Mouse (Mus musculus) midbrain, embryonic 16.5 days (tissue): ENCODE measurements around the gene Ccdc73. TPM values are rescaled to one million over a fixed set of nuclear protein-coding genes. Genes with fewer than 3 reads are reported as not detected.
"Not testable (repeated sequence)": the region's sequence is repeated elsewhere in the genome, so short reads cannot be mapped to it uniquely, and the experiment has no call there.

Experiments
- ATAC-seq: fragments of 200-750 bp; cut with Nextera tagmentation; 2 replicates; pipeline ENCODE4 v1.8.0; 2017; ENCODE audit warnings: moderate TSS enrichment
- H3K27ac ChIP-seq: fragments of 300-500 bp; sonication (generic); 2 replicates; pipeline ENCODE4 v1.5.1; 2014; ENCODE audit warnings: mild to moderate bottlenecking, low read length, mixed read lengths
- H3K27me3 ChIP-seq: fragments of 300-500 bp; sonication (generic); 2 replicates; pipeline ENCODE4 v1.6.1; 2014; ENCODE audit warnings: low read depth, low read length, mixed read lengths; ENCODE audit not compliant: control insufficient read depth, insufficient read depth
- H3K36me3 ChIP-seq: fragments of 300-500 bp; sonication (generic); 2 replicates; pipeline ENCODE4 v1.6.1; 2014; ENCODE audit warnings: mild to moderate bottlenecking, low read length, moderate library complexity, mixed read lengths; ENCODE audit not compliant: control insufficient read depth, insufficient read depth
- H3K4me1 ChIP-seq: fragments of 300-500 bp; sonication (generic); 2 replicates; pipeline ENCODE4 v1.6.1; 2014; ENCODE audit warnings: mild to moderate bottlenecking, low read length, mixed read lengths; ENCODE audit not compliant: control insufficient read depth, insufficient read depth
- H3K4me2 ChIP-seq: fragments of 300-500 bp; sonication (generic); 2 replicates; pipeline ENCODE4 v1.6.1; 2014; ENCODE audit warnings: mild to moderate bottlenecking, low read length, mixed read lengths
- H3K4me3 ChIP-seq: fragments of 300-500 bp; sonication (generic); 2 replicates; pipeline ENCODE4 v1.5.1; 2014; ENCODE audit warnings: low read depth, mild to moderate bottlenecking, low read length, moderate library complexity, mixed read lengths
- H3K9ac ChIP-seq: fragments of 300-500 bp; sonication (generic); 2 replicates; pipeline ENCODE4 v1.6.1; 2014; ENCODE audit warnings: low read depth, low read length, mixed read lengths
- H3K9me3 ChIP-seq: fragments of 300-500 bp; sonication (generic); replicated peaks from 2 replicates; pipeline ENCODE4 v1.6.1; 2014; ENCODE audit warnings: mild to moderate bottlenecking, low read length, mixed read lengths; ENCODE audit not compliant: control insufficient read depth, poor library complexity, severe bottlenecking
- WGBS: fragments of 180-500 bp; shearing (Covaris S2); extraction: QIAGEN DNeasy Blood & Tissue Kit; methylation state at CpG from one replicate; pipeline ENCODE4 v1.1.7; 2014; 5-methylcytosine and 5-hydroxymethylcytosine counted together
- polyA plus RNA-seq: library from polyadenylated mRNA; unstranded; fragments of >200 nt; fragmentation: Nextera tagmentation; extraction: Ambion mirVana; gene quantifications from 2 replicates; pipeline ENCODE4 v1.2.1, GENCODE M21; 2015

The Ccdc73 gene
- polyA plus RNA-seq, 1 experiment from 2014 or later: 6.5 TPM

GRCm38 (mm10) chr2:104859060-104859459 lies 8.5 kb upstream of the Ccdc73 start:
- no peaks in the 10 kb centered on the region for H3K4me1 ChIP-seq
- H3K9ac ChIP-seq: no peak overlapping the region
- no peak overlapping the region for H3K4me2 ChIP-seq
- no peaks in the 10 kb centered on the region for H3K9me3 ChIP-seq
- ATAC-seq: no peak
- 88% methylated on average over 5 of the region's 5 CpGs for WGBS
- H3K27me3 ChIP-seq: no peaks in the 10 kb centered on the region
- H3K4me3 ChIP-seq: no peak overlapping the region
- H3K36me3 ChIP-seq: no peaks in the 10 kb centered on the region
- no peak overlapping the region for H3K27ac ChIP-seq

- no peak overlapping the region for H3K9ac ChIP-seq
- H3K27me3 ChIP-seq: no peaks in the 10 kb centered on the region
- no peaks in the 10 kb centered on the region for H3K36me3 ChIP-seq
- H3K9me3 ChIP-seq: no peaks in the 10 kb centered on the region
- no peak overlapping the region for H3K4me3 ChIP-seq
- H3K4me2 ChIP-seq: no peak overlapping the region
- H3K27ac ChIP-seq: no peak overlapping the region
- H3K4me1 ChIP-seq: no peaks in the 10 kb centered on the region
- ATAC-seq: no peak
- WGBS: 83% methylated on average over 10 of the region's 10 CpGs
These were observed 7.2 kb upstream of the Ccdc73 start for GRCm38 (mm10) chr2:104860426-104860825.

GRCm38 (mm10) chr2:104864176-104864860 lies 3.3 kb upstream of the Ccdc73 start:
- no peak overlapping the region for H3K9ac ChIP-seq
- no peaks in the 10 kb centered on the region for H3K9me3 ChIP-seq
- no peaks in the 10 kb centered on the region for H3K36me3 ChIP-seq
- H3K4me1 ChIP-seq: no peaks in the 10 kb centered on the region
- H3K4me2 ChIP-seq: no peak overlapping the region
- H3K4me3 ChIP-seq: no peak overlapping the region
- WGBS: 91% methylated on average over 4 of the region's 4 CpGs
- ATAC-seq: no peak
- H3K27me3 ChIP-seq: no peaks in the 10 kb centered on the region
- H3K27ac ChIP-seq: no peak overlapping the region

GRCm38 (mm10) chr2:104869101-104869500 lies 1.5 kb downstream of the Ccdc73 start:
- no peak overlapping the region for H3K27ac ChIP-seq
- WGBS: 88% methylated on average over 3 of the region's 3 CpGs

GRCm38 (mm10) chr2:104878794-104879193 lies 11.2 kb downstream of the Ccdc73 start:
- no peak for ATAC-seq
- Histone ChIP-seq H3K27ac (no peak overlapping the region), H3K9ac (no peak overlapping the region), H3K4me1 (no peaks in the 10 kb centered on the region), H3K4me3 (no peak overlapping the region), H3K4me2 (no peak overlapping the region), H3K27me3 (no peaks in the 10 kb centered on the region), H3K36me3 (no peaks in the 10 kb centered on the region), H3K9me3 (no peaks in the 10 kb centered on the region)
- WGBS: 75% methylated on average over 8 of the region's 8 CpGs

More at GRCm38 (mm10) chr2:104869101-104869500, 1.5 kb downstream of the Ccdc73 start:
- H3K4me2 ChIP-seq: no peak overlapping the region
- no peaks in the 10 kb centered on the region for H3K27me3 ChIP-seq
- H3K4me1 ChIP-seq: no peaks in the 10 kb centered on the region
- no peak overlapping the region for H3K9ac ChIP-seq
- no peak overlapping the region for H3K4me3 ChIP-seq
- no peaks in the 10 kb centered on the region for H3K9me3 ChIP-seq
- no peaks in the 10 kb centered on the region for H3K36me3 ChIP-seq
- no peak for ATAC-seq

- Histone ChIP-seq H3K36me3 (no peaks in the 10 kb centered on the region), H3K27ac (no peak overlapping the region), H3K9ac (no peak overlapping the region), H3K9me3 (no peaks in the 10 kb centered on the region), H3K4me3 (no peak overlapping the region), H3K27me3 (no peaks in the 10 kb centered on the region), H3K4me2 (no peak overlapping the region), H3K4me1 (no peaks in the 10 kb centered on the region)
- ATAC-seq: no peak
- 90% methylated on average over 18 of the region's 18 CpGs for WGBS
These were observed 18.5 kb downstream of the Ccdc73 start for GRCm38 (mm10) chr2:104886109-104886508.

- H3K4me1 ChIP-seq, H3K36me3 ChIP-seq, H3K4me2 ChIP-seq, H3K9me3 ChIP-seq, H3K4me3 ChIP-seq, ATAC-seq, H3K27ac ChIP-seq, H3K27me3 ChIP-seq, H3K9ac ChIP-seq: not testable (repeated sequence)
- 63% methylated on average over 2 of the region's 2 CpGs for WGBS
These were observed 19.7 kb downstream of the Ccdc73 start for GRCm38 (mm10) chr2:104887331-104887730.

- Histone ChIP-seq H3K4me1 (no peaks in the 10 kb centered on the region), H3K9ac (no peak overlapping the region), H3K27me3 (no peaks in the 10 kb centered on the region), H3K9me3 (no peaks in the 10 kb centered on the region), H3K4me2 (no peak overlapping the region), H3K4me3 (no peak overlapping the region), H3K36me3 (no peaks in the 10 kb centered on the region), H3K27ac (no peak overlapping the region)
- 23% methylated on average over 10 of the region's 10 CpGs for WGBS
- peak; percentile 80 for ATAC-seq
These were observed 20.4 kb downstream of the Ccdc73 start for GRCm38 (mm10) chr2:104887882-104888566.

- no peaks in the 10 kb centered on the region for H3K36me3 ChIP-seq
These were observed 32.4 kb downstream of the Ccdc73 start for GRCm38 (mm10) chr2:104899975-104900374.

More at GRCm38 (mm10) chr2:104899975-104900374, 32.4 kb downstream of the Ccdc73 start:
- Histone ChIP-seq H3K27me3 (no peaks in the 10 kb centered on the region), H3K9me3 (no peaks in the 10 kb centered on the region), H3K27ac (no peak overlapping the region), H3K4me2 (no peak overlapping the region), H3K9ac (no peak overlapping the region), H3K4me1 (no peaks in the 10 kb centered on the region), H3K4me3 (no peak overlapping the region)
- ATAC-seq: no peak
- WGBS: 89% methylated on average over 2 of the region's 2 CpGs
